Mouse (Mus musculus) monocyte, adult 2 months (primary cell): Measurements from ENCODE around the gene Ndufa4.
A peak's percentile ranks its signal among the peaks of the same experiment; 100 is the strongest.
"Not testable (repeated sequence)": the region's sequence is repeated elsewhere in the genome, so short reads cannot be mapped to it uniquely, and the experiment has no call there.

ENCODE experiments used
- DNase-seq, 2 experiments: peaks; one replicate each; pipeline ENCODE4 v3.0.0; 2022; ENCODE audit warnings: low spot score in 2 of 2, low read depth in 1 of 2

Gene Ndufa4

DNA sequence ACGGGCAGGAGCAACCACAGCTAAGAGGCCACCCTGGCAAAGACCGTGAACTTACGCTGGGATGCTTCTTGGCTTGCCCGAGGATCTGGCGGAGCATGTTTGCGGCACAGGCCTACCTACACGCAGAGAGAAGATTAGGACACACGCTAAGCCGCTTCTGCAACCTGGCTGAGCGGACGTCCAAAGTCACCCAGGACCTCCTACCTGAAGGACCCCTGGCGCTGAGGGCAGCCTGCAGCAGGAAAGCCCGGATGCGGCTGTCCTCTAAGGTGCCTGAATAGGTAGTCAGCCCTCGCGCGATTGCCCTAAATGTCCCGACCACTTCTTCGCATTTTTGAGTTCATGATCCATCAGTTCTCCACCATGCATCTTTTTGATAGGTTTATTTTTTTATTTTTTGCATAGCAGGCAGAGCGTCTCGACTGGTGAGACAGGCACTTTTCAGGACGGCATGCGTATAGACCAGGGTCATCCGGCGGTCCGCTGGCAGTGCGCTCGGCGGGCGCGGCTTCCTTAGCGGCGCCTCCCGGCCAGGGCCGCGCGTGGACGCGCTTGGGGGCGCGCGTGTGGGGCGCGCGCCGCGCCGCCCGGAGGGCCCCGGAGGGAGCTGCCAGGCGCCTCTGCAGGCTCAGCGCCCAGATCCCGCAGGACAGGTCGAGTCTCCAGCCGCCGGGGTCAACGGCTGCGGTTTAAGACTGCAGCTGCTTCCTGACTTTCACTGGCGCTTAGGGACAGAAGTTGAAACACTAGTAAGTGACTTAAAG lies at the start of gene Ndufa4, which contains the start of gene Phf14:
Gene Ndufa4 (minus strand): TSS at position 229 of the 764 bp plus-strand sequence.
Gene Phf14 (plus strand): TSS at position 541 of the 764 bp plus-strand sequence.
- DNase-seq, result peak; percentile 69 to 85

DNA sequence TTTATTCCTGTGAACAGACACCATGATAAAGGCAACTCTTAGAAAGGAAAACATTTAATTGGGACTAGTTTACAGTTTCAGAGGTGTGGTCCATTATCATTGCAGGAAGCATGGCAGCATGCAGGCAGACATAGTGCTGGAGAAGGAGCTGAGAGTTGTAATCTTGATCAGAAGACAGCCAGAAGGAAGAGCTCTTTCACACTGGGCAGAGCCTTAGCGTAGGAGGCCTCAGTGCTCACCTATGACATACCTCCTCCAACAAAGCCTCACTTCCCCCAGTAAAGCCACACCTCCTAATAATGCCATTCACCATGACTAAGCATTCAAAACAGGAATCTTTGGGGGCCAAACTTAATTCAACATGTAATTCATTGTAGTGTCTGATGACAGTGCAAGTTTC lies 40.8 kb upstream of the Ndufa4 start:
- no peak for DNase-seq

DNA sequence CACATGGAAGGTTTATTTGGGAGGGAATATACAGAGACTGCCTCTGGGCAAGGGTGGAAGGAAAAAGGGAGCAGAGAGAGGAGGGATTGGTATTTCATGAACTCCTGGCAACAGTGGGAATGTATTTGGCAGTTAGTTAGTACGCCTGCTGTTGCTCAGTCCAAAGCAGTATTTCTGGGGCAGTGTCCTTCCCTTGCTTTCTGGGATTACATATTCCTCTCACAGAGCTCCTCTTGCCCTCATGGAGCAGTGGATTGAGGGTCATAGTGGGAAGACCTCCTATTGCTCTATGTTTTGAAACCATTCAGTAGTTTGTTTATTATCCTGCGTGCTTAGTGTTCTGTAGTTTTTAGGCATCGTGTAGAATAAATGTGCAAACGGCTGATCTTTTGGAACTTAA lies 34.8 kb upstream of the Ndufa4 start:
- DNase-seq, result no peak

DNA sequence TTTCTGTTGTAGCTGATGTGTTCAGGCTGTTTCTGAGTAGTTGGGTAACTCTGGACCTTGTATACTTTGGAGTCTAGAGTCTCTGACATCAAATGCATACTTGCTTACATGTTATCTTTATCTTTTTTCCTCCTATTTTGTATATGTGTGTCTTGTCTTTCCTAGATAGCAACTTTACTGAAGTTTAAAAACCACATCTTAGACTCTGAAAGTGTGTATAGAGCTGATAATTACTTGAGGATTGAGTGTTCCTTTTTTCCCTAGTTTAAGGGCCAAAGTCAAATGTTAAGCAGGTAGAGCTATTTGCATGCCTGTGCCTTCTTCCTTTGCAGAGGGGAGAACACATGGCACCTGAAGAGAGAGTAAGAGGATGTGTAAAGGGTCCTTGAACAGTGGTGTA lies 33.6 kb upstream of the Ndufa4 start:
- no peak for DNase-seq

DNA sequence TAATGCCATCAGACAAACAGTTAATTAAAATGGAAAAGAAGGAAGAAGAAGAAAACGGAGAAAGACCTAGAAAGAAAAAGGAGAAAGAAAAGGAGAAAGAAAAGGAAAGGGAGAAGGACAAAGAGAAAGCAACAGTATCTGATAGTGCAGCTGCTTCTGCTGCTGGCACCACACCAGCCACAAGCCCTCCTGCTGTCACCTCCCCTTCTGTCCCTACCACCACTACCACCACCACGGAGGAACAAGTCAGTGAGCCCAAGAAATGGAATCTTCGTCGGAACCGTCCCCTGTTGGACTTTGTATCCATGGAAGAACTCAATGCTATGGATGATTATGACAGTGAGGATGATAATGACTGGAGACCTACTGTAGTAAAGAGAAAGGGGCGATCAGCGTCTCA lies 26.1 kb upstream of the Ndufa4 start:
- DNase-seq, result no peak

DNA sequence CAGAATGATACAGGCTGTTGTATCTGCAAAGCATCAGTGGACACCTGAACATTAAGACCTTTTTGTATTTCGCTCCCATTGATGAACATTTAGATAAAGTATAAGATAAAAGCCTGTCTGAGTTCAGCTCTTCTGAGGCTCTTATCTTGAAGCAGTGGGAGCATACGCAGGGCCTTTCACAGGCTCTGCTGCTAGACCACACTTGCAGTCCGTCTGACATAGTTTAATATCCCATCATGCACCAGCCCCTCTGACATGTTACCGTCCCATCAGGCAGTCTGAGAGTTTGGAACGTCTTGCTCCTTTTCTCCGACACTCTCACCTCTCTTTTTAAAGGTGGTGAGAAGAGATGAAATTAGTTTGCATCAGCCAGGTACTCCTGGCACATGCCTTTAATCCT lies 20.2 kb upstream of the Ndufa4 start:
- no peak for DNase-seq

DNA sequence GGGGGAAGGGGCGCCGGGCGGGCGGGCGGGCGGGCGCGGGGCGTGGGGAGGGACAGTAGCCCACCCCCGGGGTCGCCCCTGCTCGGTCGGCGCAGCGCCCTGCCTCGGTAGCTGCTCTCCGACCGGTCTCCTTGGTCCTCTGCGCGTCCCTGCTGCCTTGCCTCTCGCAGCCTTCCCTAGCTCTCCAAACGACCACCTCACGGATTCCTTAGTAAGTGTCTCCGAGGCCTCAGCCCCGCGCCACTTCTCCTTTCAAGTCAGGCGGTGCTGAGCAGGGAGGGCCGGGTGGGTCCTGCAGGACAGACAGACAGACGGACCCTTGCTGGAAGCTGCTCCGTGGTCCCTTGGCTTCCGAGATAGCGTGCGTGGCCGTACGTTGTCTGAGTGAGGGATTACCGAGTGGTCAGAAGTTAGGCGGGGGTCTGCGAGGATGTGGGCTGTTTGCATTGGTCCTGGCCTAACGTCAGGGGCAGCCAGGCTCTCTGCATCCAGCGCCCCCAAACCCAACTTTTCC lies 18.8 kb upstream of the Ndufa4 start:
- peak in 1 of 2 experiments; percentile 34 for DNase-seq

DNA sequence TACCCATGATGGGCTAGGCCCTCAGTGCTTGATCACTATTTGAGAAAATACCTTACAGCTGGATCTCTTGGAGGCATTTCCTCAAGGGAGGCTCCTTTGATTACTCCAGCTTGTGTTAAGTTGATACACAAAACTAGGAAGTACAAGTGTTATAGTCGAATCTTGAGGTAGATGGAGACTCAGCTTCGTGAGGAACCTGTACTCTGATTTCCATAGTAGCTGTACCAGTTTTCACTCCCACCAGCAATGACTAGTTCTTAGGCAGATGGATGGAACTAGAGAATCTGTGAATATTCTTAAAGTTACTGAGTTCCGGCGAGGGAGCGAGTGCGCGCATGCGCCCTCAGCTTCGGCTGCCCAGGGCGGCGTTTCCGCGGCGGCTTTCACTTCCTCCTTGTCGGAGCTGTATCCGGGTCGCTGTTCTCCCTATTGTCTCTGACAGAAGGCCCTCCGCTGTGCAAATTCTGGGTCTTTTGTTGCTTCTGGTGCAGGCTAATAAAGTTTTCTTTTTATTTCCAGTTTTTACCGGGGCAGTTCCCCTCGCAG lies 18.3 kb upstream of the Ndufa4 start:
- DNase-seq, result peak; percentile 60 to 79

DNA sequence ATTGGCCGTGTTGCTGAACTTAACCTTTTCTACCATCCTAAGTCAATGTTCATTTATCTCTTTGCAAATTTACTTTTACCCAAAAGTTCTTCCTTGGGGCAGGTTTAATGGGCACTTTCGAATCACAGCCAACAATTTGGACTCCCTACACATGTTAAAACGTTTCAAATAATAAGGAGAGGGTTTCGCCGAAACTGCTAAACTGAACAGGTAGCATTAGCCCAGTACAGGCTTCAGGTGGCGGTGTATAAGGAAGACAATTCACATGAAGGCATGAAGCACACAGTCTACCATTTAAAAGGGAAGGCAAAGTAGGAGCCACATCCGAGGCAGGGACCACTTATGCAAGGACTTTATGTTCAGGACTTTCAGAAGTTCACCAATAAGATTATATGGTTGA lies 873 bp upstream of the Ndufa4 start:
- DNase-seq, result no peak

DNA sequence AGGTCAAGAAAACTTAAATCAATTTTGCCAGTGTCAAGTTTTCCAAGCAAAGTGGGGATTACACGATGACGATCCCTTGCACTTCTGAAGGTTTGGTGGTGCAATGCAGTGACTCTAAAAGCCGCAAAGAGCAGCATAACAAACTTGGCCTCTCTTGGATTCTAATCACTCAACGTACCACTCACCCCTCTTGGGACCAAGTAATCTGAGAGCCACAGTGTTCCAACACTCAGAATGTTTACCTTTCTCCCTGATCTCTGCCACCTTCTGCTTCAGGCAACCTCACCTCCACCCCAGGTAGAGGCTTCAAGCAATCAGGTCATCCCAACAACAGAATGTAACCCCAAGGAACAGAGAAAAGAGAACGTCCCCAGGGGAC lies 418 bp downstream of the Ndufa4 start:
- no peak for DNase-seq

DNA sequence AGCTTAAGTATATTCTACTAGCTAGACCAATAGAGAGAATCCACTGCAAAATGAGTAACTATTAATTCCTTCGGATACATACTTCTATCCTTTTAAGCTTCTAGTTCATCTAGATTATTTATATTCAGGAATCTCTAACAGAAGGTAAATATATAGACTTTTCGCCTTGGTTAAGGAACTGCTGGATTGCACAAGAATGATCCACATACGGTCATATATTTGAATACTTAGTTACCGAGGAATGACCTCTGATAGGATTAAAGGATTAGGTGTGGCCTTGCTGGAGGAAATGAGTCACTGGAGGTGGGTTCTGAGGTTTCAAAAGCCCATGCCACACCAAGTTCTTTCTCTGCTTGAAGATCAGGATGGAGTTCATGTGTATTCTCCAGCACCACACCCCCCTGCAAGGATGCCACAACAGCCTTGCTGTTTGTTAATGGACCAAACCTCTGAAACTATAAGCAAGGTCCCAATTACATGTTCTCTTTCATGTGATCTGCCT lies 6.4 kb downstream of the Ndufa4 start:
- DNase-seq, result no peak

DNA sequence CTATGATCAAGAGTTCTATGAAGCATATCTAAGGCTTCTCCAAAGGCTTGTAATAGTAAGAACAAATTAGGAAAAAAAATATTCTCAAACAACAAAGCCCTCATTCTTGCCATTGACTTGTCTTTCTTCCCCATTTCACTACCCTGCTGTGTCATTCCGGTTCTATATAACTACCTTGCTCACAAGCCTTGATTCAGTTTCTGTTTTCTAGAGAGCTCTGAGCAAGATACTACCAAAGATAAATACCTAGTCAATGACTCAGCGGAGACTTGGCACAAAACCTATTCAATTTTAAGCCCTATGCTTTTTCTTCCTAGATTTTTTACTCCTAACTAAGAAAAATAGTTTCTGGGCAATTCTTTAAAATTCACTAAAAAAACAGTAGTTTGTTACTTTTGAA lies 31.9 kb downstream of the Ndufa4 start:
- not testable (repeated sequence) for DNase-seq
